Mouse (Mus musculus): Measurements from ENCODE around the gene Hist3h2a.
"Not testable (repeated sequence)": the region's sequence is repeated elsewhere in the genome, so short reads cannot be mapped to it uniquely, and the experiment has no call there.

Hist3h2a gene

DNA sequence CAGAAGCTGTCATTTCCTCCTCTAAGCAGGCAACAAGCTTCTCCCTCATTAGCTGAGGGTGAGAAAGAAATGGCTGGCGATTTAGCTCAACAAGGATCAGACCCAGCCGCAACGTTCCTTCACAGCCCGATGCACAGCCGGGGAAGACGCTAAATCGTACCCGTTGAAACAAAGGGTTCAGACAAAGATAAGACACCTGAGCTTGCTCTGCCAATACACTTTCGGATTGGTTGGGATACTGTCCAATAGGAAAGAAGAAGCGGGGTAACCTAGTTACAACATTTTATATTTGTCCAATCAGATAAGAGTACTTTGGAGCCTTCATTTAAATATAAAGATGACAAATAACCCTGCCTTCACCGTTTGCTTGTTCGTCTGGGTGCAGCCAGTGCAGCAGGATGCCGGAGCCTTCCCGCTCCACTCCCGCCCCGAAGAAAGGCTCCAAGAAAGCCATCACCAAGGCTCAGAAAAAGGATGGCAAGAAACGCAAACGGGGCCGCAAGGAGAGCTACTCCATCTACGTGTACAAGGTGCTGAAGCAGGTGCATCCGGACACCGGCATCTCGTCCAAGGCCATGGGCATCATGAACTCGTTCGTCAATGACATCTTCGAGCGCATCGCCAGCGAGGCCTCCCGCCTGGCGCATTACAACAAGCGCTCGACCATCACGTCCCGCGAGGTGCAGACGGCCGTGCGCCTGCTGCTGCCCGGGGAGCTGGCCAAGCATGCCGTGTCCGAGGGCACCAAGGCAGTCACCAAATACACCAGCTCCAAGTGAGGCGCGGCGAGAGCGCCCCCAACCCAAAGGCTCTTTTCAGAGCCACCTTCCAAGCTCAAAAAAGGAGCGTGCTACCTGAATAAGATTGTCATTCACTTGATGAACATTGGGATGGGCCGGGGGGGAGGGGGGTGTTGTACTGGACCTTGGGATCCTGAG, 5.7 kb upstream of the Hist3h2a start, which contains the start of gene Hist3h2ba:
Hist3h2ba (plus strand) TSS at position 379 of the 938 bp plus-strand sequence.
- DNase-seq: peak; percentile 60

DNA sequence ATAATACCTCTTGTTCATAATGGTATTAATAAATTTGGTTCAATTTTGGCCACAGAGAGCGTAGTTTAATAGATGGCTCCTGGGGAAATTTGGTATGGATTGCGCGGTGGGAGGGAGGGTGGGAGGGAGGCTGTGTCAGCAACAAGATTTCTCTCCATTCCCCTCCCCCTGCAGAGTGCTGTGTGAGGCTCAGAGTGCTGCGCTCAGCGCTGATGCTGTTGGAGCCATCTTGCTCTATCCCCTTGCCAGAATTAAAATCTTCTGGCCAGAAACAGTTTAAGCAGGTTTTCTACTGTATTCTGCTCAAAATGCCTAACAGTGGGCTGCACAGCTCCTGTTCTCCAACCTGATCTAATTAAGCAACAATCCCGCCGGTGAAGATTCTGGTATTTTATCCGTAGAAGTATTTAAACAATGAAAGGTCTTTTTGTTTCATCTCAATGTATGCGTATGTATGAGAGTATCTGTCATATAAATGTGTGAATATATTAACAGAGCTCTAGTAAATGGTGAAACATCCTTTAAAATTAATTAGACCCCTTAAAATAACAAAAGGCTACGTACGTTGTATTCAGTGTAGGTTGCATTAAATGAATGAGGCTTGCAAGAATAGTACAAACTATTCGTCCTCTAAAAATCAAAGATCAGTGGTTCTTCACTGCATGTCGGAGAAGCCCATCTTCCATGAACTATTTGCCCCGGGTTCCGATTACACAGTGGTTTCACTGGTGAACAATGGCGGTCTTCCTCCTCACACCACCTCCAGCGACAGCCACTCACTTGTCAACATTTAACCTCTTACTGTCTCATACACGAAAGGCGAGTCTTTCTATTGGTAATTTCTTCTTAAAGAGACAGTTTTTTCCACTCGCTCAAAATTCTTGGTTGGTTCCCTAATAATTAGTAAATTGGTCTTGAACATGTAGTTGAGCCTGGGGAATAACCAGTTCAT, 4.7 kb upstream of the Hist3h2a start:
- DNase-seq: peak; percentile 66

DNA sequence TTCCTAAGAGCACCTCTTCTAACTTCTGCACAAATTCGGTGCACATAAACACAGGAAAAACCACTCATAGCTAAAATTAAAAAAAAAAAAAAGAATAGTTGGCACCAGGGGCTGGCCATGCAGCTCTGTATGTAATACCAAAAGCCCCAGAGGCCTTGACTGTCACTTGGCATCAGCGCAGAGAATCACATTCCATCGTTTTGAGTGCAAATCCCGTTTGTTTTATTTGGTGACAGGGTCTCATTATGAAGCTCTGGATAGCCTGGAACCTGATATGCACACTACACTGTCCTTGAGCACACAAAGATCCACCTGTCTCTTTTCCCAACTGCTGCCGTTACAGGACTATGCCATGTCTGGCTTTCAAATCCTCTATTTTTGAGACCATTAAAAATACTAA, 3.3 kb upstream of the Hist3h2a start:
- DNase-seq: no peak

DNA sequence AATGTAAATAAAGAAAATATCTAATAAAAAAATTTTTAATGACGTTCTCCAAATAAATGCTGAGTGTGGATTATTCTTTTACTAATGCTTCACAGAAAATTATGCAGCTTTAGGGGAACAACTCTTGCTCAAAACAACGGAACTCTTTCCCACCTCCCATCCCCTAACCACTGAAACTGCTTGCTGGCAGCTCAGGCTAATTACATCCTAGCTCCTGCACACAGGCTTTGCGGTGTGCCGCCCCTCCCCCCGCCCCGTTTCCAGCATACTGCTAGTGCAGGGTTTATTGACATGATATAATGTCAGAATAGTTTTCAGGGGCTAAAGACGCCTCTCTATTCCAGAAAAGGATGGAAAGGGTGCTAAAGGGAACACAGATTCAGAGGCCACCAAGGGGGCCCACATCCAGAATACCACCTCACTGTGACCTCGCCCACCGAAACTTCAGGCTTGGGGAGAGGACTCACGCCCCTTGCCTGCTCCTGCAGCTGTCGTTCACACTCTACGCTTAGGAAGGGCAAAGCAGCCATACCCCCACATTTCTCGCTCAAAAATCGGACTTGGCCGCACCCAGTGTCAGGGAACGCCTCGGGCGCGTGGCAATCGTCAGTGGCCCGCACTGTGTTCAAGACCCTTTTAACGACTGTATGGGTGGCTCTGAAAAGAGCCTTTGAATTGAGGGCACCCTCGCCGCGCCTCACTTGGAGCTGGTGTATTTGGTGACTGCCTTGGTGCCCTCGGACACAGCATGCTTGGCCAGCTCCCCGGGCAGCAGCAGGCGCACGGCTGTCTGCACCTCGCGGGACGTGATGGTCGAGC, 925 bp upstream of the Hist3h2a start:
- DNase-seq: no peak

DNA sequence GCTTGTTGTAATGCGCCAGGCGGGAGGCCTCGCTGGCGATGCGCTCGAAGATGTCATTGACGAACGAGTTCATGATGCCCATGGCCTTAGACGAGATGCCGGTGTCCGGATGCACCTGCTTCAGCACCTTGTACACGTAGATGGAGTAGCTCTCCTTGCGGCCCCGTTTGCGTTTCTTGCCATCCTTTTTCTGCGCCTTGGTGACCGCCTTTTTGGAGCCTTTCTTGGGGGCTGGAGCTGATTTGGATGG, 390 bp upstream of the Hist3h2a start:
- not testable (repeated sequence) for DNase-seq

DNA sequence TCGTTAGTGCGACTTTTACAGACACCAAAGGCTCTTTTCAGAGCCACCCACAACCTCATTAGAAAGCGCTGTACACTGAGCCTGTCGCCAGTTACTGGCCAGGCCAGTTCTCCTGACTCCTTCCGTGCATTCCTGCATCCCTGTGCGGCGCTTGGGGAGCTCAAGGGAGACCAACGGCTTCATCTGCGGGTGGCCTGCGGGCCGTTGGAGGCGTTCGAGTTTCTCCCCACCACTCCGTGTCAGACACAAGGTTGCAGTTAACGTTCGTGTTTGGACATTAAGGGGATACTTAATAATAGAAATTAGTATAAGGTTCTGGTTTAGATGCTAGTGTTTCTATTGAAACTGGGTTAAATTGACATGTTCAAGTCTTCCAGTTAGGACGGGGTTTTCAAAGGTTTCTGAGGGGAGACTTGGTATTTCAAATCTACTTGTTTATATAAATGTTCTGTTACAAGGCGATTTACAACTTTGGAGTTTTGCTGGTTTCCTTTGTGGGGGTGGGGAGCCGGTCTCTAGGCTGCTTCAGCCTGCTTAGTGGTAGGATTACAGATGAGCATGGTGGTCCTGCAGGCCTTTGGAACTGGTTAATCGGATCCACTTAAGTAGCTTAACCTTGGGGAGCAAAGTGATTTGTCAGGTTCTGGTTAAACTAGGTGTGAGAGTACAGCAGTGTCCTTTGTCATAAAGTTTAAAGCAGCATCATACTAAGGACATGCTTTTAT, 820 bp downstream of the Hist3h2a start:
- DNase-seq: no peak

DNA sequence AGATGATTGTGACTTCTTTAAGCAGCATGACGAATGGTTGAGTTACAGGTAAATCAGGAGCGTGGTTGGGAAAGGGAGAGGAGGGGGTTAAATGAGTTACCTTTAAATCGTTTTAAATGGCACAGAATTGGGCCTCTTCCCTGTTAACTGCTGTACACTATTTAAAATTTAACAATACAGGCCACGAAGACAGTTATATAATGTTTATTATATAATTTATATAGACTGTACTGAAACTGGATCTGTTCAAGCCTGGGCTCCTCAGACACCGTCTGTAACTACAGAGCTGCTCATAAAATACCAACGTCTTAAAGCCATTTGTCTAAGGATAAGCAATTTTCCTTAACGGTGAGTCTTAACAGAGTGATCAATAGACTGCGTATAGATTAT, 1.4 kb downstream of the Hist3h2a start:
- DNase-seq: no peak

DNA sequence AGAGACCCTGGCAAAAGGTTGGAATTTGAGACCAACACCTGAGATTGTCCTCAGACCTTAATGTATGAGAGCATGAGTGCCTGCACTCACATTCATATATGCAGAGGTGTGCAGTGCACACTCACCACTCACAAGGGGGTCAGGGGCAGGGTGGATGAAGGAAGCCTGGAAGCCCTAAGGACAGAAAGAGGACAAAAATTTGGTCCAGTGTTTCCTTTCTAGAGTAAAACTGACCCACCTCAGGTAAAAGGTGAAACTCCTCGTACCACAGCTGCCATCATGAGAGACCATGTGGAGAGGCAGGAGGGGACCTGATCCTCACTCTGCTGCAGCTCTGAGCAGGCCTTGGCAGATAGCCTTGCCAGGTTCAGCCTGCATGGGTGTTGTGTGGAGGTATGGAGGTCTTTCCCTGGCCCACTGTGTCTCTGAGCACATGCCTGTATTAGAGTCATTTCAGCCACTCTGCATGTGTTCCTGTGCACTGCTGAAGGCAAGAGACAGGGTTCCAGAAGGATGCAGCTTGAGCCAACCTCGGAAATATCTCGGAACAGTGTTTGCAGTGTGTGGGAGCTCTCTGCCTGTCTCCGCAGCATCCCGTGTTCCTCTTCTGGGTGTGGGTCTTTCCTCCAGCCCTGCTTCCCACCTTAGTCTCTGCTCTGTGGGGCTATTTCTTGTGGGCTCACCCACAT, 2.9 kb downstream of the Hist3h2a start:
- no peak for DNase-seq

DNA sequence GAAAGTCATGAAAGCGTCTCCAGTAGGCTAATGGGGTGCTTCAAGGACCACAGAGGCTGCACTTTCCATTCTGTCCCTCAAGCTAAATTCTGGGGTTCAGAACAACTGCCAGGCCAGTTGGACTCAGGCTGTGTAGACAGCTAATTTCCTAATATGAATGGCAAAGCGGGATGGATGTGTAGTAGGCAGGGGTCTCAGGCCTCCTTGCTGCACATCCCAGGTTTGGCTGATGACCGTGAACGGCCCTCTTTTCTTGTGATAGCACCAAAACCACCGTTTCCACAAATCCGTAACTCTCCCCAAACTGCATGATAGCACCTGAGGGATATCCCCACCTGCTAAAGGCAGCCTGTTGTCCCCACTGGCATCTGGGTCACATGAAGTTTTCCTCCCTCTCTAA, 4.1 kb downstream of the Hist3h2a start:
- no peak for DNase-seq

DNA sequence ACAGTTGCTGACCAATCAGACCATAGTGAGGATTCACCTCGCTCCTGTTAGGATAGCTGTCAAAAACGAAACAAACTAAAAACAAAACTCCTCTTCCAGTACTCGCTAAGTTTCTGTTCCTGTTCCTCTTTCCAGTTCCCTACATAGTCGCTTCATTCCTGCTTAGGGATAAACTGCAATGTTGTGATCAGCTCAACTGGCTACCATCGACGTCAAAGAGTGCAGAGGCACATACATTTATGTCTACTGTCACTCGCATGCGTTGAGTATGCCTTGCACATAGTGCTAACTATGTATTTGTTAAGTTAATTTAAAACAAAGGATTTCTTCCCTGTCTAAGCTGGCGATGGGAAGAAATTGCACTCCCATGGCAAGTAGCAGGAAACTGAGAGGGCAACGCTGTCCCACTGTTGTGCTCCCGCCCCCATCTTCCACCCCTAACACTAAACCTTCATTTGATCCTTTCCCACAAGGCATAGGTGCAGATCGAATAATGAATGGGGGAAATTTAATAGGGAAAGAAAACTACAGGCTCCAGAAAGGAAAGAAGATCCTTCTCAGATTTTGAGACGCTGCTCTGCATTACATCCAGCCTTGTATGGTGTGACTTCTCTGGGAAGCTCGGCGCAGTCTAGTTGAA, 4.8 kb downstream of the Hist3h2a start:
- no peak for DNase-seq

DNA sequence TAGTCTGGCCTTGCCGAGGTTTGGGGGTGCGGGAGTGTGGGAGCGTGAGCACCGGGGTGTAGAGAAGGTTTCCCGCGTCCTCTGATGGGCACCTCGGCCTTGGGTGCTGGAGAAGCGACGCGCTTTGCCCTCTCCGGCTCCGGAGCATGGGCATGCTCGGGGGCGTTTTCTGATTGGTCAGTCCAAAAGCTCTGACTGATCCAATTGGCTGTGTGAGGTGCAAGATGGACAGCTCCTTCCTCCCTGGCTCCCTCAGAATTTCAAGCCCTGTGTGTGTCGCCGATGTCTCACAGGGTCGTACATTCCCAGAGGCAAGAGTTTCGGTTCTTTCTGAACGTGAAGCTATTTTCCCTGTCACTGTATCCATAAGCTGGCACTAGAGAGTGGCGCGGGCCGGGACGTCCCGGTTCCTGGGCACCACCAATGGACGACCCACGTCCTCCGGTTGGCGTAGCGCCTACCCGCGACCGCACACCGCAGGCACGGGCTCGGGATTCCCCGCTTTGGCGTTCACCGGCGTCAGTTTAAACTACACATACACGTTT, 5.5 kb downstream of the Hist3h2a start:
- peak; percentile 71 for DNase-seq

DNA sequence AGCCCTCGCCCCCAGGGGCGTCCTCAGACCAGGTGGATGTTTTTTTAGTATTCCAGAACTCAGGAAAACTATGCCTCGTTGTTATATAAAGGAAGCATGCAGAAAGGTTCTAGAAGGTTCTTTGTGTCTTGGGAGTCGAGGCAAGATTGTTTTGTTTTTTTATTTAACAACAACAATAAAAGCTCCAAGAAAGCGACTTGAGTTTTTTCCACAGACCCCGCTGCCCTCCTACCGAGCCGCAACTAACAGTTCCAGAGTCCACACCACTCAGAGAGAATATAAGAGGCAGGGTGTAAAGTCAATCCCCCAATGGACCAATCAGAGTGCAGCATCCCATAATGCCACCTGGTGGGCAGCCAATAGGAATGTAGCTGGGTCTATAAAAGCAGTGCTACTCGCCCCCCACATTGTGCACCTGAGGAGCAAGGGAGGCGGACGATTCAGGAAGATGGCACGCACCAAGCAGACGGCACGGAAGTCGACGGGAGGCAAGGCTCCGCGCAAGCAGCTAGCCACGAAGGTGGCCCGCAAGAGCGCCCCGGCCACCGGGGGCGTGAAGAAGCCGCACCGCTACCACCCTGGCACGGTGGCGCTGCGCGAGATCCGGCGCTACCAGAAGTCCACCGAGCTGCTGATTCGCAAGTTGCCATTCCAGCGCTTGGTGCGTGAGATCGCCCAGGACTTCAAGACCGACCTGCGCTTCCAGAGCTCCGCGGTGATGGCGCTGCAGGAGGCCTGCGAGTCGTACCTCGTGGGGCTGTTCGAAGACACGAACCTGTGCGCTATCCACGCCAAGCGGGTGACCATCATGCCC, 7.1 kb downstream of the Hist3h2a start:
- no peak for DNase-seq

DNA sequence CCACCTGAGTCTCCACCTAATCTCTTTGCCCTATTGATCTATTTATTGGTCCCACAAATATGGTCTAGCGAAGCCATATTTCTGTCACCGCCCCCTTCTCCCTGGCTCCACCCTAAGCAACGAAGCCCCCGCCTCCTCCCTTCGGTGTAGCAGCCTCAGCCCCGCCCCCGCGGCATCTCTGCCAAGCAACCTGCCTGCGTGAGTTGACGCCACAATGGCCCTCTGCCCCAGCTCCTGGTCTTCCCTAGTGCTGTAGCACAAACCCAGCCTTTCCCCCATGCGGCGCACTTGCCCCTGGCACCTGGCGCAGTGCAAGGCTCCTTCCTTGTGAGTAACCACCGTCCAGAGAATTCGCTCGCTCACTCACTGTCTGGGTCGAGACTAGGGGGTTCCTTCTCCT, 9.1 kb downstream of the Hist3h2a start:
- DNase-seq: peak; percentile 43

DNA sequence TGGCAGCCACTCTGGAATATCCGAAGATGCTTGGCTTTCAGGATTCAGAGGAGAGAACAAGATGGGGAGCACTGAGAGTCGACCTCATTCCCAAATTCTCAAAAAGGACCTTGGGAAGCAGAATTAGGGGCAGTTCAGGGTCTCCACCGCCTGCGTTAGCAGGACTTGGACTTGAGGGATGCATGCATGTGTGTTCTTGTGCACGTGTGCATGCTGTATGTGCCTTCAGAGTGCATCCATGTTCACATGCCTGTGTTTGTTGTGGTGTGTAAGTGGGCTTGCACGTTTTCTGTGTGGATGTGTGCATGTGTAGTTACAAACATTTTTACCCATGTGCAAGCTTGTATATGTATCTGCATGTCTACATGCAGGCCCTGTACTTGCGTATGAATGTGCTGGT, 9.7 kb downstream of the Hist3h2a start:
- no peak for DNase-seq

DNA sequence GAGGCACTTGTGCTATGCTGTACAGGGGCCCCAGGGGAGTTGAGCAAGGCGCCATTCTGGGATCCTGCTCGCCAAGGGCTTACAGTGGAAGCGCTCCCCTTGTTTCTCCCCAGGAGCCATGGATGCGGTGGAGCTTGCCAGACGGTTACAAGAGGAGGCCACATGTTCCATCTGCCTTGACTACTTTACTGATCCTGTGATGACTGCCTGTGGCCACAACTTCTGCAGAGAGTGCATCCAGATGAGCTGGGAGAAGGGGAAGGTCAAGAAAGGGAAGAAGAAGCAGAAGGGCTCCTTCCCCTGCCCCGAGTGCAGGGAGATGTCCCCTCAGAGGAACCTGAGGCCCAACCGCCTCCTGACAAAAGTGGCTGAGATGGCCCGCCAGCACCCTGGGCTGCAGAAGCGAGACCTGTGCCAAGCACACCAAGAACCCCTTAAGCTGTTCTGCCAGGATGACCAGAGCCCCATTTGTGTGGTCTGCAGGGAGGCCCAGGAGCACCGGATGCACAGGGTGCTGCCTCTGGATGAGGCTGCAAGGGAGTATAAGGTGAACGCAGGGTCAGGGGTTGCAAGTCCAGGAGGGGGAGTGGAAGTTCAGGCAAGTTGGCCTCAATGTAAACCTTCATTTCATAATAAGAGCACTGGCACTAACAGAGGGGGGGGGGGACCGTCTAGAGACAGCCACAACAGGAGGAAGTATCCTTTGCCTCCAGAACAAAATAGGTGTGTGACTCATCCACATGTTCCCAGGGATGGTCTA, 10.7 kb downstream of the Hist3h2a start:
- no peak for DNase-seq

DNA sequence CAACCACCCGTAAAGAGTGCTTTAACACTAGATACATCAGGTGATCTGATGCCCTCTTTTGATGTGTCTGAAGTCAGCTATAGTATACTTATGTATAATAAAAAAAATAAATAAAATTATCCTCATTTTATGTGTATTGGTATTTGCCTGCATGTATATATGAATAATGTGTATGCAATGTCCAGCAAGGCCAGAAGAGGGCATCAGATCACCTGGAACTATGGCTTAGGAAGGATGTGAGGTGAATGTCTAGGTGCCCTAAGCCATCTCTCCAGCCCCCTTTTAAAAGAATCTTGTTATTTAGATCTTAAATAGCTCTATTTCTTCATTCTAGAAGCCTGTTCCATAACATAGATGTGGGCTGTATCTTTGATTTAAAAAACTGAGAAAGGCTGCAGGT, 12.9 kb downstream of the Hist3h2a start:
- no peak for DNase-seq

DNA sequence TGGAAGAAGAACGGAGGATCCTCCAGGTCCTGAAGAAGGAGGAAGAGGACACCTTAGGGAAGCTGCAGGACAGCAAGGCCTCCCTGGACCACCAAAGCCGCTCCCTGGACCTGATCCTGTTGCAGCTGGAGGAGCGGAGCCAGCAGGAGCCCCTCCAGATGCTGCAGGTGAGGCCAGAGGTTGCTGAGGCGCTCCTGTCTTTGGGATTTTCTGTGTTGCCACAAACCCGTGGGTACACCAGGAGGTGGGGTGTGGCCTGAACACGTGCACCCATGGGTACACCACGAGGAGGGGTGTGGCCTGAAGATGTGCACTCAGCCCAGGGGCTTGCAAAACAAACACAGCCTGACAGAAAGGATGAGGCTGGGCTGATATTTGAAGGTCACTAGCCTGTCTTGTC, 14.1 kb downstream of the Hist3h2a start:
- no peak for DNase-seq

DNA sequence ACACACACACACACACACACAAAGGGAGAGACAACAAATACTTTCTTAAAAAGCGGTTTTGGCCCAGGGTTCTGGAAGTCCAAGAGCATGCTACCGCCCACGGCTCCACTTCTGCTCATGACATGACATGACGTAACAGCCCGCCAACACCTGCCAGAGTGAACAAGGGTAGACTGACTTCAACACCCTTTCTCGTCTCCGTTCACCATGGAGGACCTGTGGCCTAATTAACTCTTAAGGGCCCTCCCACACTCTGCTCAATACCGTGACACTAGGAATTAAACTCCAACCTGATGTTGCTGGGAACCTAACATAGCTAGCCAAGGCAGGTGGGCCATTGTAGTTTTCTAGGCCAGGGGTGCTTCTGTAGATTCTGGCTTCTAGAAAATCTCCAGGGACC, 14.5 kb downstream of the Hist3h2a start:
- DNase-seq: no peak

DNA sequence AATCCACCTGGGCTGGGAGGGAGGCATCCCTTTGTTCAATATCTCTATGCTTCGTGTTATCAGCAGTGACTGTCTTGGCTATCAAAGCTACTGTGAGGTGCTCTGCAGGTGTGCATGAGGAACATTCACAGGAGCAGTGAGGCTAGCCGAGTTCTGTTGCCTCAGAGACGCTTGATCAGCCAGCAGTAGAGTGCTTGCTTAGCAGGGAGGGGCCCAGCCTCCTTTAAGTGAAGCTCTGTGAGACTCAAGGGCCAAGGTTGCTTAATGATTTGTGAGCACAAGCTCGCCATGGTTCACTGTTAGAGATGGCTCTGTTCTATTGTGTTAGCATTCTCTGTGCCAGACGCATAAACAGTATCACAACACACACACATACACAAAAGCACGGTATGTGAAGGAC, 15.2 kb downstream of the Hist3h2a start:
- no peak for DNase-seq

Measured in right cerebral cortex, postnatal 14 days (tissue).